Mouse (Mus musculus) lung, adult 2 months (tissue): ENCODE measurements around the gene Ccnb1. TPM values are rescaled to one million over a fixed set of nuclear protein-coding genes. Genes with fewer than 3 reads are reported as not detected.

Experiments
- DNase-seq: peaks from one replicate; pipeline ENCODE4 v3.0.0; 2022
- H3K4me1 ChIP-seq: fragments of 200-500 bp; 2 replicates; pipeline ENCODE4 v1.6.1; 2011; ENCODE audit warnings: low read length; ENCODE audit not compliant: control insufficient read depth, insufficient read depth
- H3K4me3 ChIP-seq: fragments of 200-500 bp; replicated peaks from 2 replicates; pipeline ENCODE3; 2011; ENCODE audit warnings: low read depth, mild to moderate bottlenecking, control low read depth, low read length; ENCODE audit errors: extremely low read depth
- CTCF ChIP-seq: fragments of 200-500 bp; IDR thresholded peaks from 2 replicates; pipeline ENCODE4 v1.5.1; 2011; ENCODE audit warnings: mild to moderate bottlenecking, low read length, control low read depth; ENCODE audit not compliant: insufficient read depth
- POLR2A ChIP-seq: fragments of 200-500 bp; IDR thresholded peaks from 2 replicates; pipeline ENCODE4 v1.6.1; 2011; ENCODE audit warnings: low read depth, mild to moderate bottlenecking, control low read depth, low read length, borderline replicate concordance; ENCODE audit errors: extremely low read depth
- WGBS: fragments of 180-500 bp; shearing (Covaris S2); methylation state at CpG from one replicate; pipeline ENCODE4 v1.1.7; 2018; 5-methylcytosine and 5-hydroxymethylcytosine counted together
- polyA plus RNA-seq: library from polyadenylated mRNA; depleted of rRNA; stranded (reverse); fragments of >200 nt; gene quantifications from 2 replicates; pipeline ENCODE4 v1.2.3, GENCODE M21; 2012

Ccnb1 gene
- polyA plus RNA-seq, 1 experiment = 3.2 TPM

DNA sequence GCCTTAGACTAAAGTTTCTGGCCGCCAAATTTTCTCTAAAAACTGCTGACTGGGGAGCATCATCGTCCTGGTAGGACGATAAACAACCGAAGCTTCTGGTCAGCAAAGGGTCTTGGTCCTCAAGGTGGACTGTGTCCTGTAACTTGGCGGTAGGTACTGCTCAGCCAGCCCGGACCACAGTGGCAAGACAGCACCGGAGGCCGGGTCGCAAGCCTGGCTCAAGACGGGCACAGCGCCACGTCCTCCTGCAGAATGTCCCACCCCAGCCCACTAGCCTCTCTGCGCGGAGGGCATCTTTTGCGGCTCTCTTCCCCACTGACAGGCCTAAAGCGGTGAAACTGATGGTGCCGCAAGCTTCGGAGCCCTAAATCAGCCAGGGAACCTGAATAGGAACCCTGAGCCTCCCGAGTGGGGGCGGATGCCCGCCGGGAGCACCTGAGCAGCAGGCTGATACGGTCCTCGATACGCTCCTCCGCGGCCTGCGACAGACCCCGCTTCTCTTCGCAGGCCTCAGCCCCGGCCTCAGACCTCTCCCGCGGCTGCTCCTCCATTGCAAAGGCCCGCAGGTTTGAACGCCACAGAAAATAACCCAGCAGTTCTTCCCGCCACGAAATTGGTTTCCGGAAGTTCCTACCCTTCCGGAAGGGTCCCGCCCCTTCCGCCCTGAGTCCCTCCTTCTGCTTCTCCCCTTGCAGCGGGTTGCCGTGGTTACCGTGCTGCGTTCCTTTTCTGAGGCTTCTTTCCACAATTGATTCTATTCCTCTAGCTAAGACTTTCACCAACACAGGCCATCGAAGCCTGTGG is 10.9 kb downstream of the Ccnb1 start, which contains the start of gene Cenph:
Gene Cenph, minus strand, starts transcription at position 648 of the 804 bp plus-strand sequence.
- Histone ChIP-seq H3K4me3 (peak within 1 kb of the TSS; percentile 67), H3K4me1 (peaks cover 2% of the 10 kb centered on the region; the same call in 1 of the 2 replicates)
- under 1% methylated on average over 46 of the region's 46 CpGs for WGBS
- TF ChIP-seq CTCF = no peak
- peak; percentile 30; the same call in 1 of the 2 replicates for TF ChIP-seq POLR2A
- DNase-seq = peak; percentile 80

DNA sequence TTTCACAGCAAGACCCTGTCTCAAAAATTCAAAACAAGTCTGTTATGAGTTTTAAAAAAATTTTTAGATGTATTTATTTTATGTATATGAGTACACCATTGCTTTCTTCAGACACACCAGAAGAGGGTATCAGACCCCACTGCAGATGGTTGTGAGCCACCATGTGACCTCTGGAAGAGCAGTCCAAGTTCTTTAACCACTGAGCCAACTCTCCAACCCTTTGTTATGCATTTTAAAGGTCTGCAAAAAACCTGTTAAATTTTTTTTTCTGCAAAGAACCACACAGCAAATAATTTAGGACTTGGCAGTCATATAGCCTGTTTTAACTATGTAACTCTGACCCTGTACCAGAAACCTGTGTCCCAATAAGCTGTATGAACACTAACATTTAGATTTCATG is 11.7 kb downstream of the Ccnb1 start:
- H3K4me3 ChIP-seq = no peak overlapping the region
- no peak for TF ChIP-seq POLR2A
- no peak for DNase-seq
- H3K4me1 ChIP-seq = peaks cover 2% of the 10 kb centered on the region; the same call in 1 of the 2 replicates

DNA sequence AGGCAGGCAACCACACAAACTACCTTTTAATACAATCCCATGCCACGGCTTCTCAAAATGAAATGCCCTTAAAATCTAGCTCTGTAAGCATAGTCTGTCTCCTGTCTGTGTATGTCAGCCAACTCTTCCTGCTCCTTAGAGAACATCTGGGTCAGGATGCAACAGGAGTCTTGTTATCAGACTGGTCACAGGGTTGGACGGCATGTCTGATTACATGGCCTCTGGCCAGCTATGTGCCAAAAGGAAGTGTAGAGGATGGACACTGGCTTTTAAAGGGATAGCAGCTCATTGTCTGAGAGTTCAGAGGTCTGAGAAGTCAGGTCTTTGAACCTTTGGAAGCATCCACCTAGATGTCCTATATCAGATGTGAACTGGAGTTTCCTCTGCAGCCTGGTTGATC is 31.0 kb downstream of the Ccnb1 start:
- DNase-seq = peak; percentile 8
- WGBS = 47% methylated on average over 2 of the region's 2 CpGs
- no peak overlapping the region for H3K4me3 ChIP-seq
- TF ChIP-seq POLR2A (no peak), CTCF (no peak)
- H3K4me1 ChIP-seq = no peaks in the 10 kb centered on the region

DNA sequence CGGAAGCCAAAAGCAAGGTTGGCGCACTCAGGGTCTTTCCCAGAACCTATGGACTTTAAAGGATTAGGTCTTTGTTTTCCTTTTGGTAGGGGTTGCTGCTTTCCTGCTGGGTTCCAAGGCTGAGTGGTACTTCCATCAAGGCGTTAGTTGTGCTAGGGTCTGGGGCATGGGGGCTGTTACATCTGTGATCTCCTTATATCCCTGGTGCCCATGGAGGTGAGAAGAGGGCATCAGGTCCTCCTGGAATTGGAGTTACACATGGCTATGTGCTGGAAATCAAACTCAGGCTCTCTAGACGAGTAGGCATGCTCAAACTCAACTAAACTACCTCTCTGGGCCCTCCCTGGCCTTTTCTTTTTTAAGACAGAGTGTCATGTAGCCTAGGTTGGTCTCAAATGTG is 32.2 kb downstream of the Ccnb1 start:
- 72% methylated on average over 4 of the region's 4 CpGs for WGBS
- TF ChIP-seq POLR2A = no peak
- no peak for TF ChIP-seq CTCF
- no peak for DNase-seq

DNA sequence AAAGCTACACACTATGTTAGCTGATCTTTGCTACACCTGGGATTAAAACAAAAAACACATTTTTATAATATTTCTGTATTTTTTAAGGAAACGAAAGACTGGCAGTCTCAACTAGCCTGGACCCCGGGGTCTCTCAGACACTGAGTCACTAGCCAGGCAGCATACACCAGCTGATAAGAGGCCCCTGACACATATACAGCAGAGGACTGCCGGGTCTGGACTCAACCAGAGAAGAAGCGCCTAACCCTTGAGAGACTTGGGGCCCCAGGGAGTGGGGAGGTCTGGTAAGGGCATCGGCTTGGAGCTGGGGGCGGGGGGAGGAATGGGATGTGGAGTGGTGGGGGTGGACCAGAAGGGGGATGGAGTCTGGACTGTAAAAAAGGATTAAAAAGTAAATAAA is 33.4 kb downstream of the Ccnb1 start:
- TF ChIP-seq POLR2A = no peak
- TF ChIP-seq CTCF = no peak
- H3K4me3 ChIP-seq = no peak overlapping the region
- 84% methylated on average over 6 of the region's 6 CpGs for WGBS
- H3K4me1 ChIP-seq = no peaks in the 10 kb centered on the region
- no peak for DNase-seq

More for the DNA sequence above, 32.2 kb downstream of the Ccnb1 start:
- no peak overlapping the region for H3K4me3 ChIP-seq
- no peaks in the 10 kb centered on the region for H3K4me1 ChIP-seq

DNA sequence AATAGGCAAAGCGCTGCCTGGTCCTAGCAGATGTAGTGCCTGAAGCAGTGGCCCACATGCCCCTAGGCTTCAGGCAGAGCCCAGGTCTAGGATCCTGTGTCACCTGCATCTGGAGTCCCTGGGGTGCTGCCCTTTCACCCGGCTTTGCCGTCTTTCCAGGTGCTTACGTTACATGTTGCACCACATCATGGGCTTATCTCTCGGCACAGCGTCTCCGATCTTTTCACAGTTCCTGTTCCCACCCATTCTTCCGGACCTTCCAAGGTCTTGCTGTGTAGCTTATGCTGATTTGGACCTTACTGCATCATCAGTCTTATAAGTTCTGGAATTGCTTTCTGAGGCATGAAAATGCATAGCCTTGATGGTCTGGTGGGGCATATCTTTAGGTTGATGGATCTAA is 33.8 kb downstream of the Ccnb1 start:
- H3K4me3 ChIP-seq = no peak overlapping the region
- no peaks in the 10 kb centered on the region for H3K4me1 ChIP-seq
- TF ChIP-seq CTCF (no peak), POLR2A (no peak)
- 66% methylated on average over 8 of the region's 8 CpGs for WGBS
- no peak for DNase-seq

DNA sequence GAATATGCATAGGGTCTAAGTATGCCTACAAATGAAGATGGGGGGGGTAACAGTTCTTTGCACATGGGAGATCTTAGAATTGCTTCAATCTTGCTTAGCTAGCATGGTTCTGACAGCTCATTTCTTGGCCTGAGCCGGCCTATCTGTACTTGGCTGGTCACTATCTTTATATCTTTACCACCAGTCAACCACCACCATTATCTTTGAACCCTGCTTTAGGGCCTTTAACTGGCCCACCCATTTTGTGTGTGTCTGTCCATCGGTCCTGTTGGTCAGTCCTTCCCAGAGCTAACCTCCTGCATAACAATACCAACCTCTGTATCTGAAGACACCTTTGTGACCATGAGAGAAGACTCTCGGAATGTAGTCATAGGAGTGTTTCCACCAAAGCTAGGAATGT is 35.0 kb downstream of the Ccnb1 start:
- no peak for DNase-seq
- TF ChIP-seq POLR2A = no peak
- TF ChIP-seq CTCF = no peak
- Histone ChIP-seq H3K4me3 (no peak overlapping the region), H3K4me1 (no peaks in the 10 kb centered on the region)
- WGBS = 84% methylated on average over 3 of the region's 3 CpGs

DNA sequence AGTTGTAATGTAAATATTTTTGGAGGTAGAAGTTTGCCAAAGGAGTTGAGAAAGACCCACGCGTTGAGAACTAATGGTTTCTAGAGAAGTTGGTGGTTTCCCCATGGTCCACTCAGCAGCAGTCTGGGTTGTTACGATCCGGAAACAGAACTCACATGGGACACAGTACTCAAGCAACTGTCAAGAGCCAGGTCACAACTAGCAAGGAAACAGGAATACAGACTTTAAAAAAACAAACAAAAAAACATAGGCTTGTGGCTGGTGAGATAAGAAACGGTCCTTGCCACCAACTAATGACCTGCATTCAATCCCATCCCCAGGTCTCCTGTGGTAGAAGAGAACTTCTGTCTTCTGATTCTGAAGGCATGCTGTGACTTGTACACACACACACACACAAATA is 35.6 kb downstream of the Ccnb1 start:
- Histone ChIP-seq H3K4me3 (no peak overlapping the region), H3K4me1 (no peaks in the 10 kb centered on the region)
- WGBS = 45% methylated on average over 5 of the region's 5 CpGs
- DNase-seq = no peak
- TF ChIP-seq POLR2A (no peak), CTCF (no peak)

DNA sequence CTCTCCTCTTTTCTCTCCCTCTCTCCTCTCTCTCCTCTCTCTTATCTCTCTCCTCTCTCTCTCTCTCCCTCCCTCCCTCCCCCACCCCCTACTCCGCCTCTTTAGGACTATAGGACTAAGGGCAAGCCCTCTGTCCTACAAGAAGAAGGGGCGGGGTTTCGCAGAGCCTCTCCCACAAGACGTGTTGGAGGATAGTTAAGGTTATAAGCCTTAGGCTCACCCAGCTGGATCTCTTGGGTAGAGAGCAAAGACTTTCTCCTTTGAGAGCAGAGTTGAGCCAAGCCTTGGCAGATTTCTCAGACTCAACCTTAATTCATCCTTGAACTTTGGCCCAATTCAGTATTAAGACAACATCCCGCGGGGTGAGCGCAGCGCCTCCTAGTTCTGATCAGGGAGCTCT is 37.7 kb downstream of the Ccnb1 start:
- no peak for DNase-seq
- TF ChIP-seq CTCF (no peak), POLR2A (no peak)
- no peak overlapping the region for H3K4me3 ChIP-seq
- H3K4me1 ChIP-seq = no peaks in the 10 kb centered on the region
- WGBS = 55% methylated on average over 8 of the region's 8 CpGs

DNA sequence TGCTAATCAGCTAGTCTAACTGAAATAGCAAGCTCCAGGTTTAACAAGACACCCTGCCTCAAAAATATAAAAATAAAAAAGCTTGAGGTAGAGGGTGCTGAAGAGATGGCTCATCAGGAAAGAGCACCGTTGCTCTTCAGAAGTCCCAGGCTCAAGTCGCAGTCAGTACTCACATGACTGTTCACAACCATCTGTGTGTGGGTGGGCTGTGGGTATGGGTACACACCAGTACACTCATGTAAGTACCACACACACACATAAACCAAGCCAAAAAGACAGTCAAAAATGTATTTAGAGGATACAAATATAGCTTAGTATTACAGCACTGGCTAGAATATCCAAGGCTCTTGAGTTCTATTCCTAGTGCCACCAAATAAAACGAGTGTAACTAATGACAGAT is 40.3 kb downstream of the Ccnb1 start:
- H3K4me3 ChIP-seq = no peak overlapping the region
- H3K4me1 ChIP-seq = 0 out of 2 replicates have a peak, but pooled peaks cover 3% of the 10 kb centered on the region
- 82% methylated on average over 3 of the region's 3 CpGs for WGBS
- no peak for TF ChIP-seq POLR2A
- no peak for DNase-seq
